Mouse (Mus musculus) spleen, adult 2 months (tissue): ENCODE data around the gene Cul9.

Experiments
- CTCF ChIP-seq: fragments of 200-500 bp; IDR thresholded peaks from 2 replicates; pipeline ENCODE4 v1.5.1; 2011; ENCODE audit warnings: mild to moderate bottlenecking, inconsistent platforms; ENCODE audit not compliant: insufficient read depth, insufficient read length, insufficient replicate concordance; ENCODE audit errors: extremely low read depth
- POLR2A ChIP-seq: fragments of 200-500 bp; IDR thresholded peaks from 2 replicates; pipeline ENCODE4 v1.6.1; 2011; ENCODE audit warnings: low read depth, low read length, inconsistent platforms

- TF ChIP-seq CTCF (no peak), POLR2A (no peak)
These were observed 21.1 kb downstream of the Cul9 start for GRCm38 (mm10) chr17:46525065-46525464.
